Mouse (Mus musculus): ENCODE data around the gene Stk35. TPM values are rescaled to one million over a fixed set of nuclear protein-coding genes. Genes with fewer than 3 reads are reported as not detected.

Stk35 gene
- polyA plus RNA-seq, 1 experiment, result 35.5 TPM

- H3K9ac ChIP-seq (ENCODE audit: low read depth, poor library complexity, severe bottlenecking), result no peak overlapping the region
- H3K27ac ChIP-seq (ENCODE audit: insufficient read depth, low read length), result no peak overlapping the region
- H3K9me3 ChIP-seq (replicated peaks; ENCODE audit: control insufficient read depth, insufficient read depth, low read length, poor library complexity, severe bottlenecking), result no peaks in the 10 kb centered on the region
- H3K4me1 ChIP-seq (ENCODE audit: control insufficient read depth, insufficient read depth, low read length), result no peaks in the 10 kb centered on the region
- TF ChIP-seq EP300 (IDR thresholded peaks at IDR 0.05; ENCODE audit: insufficient read depth, low read depth, low read length) (no peak), CTCF (IDR thresholded peaks at IDR 0.05; ENCODE audit: low read depth, low read length) (no peak)
- H3K27me3 ChIP-seq (ENCODE audit: control insufficient read depth, insufficient read depth, low read length, poor library complexity, severe bottlenecking), result no peaks in the 10 kb centered on the region
- H3K4me3 ChIP-seq (ENCODE audit: low read depth, low read length), result no peak overlapping the region
- no peaks in the 10 kb centered on the region for H3K36me3 ChIP-seq (ENCODE audit: control insufficient read depth, insufficient read depth, low read length, poor library complexity, severe bottlenecking)
Observed at GRCm38 (mm10) chr2:129874084-129874483, 73.8 kb downstream of the Stk35 start.

- no peak overlapping the region for H3K4me3 ChIP-seq (ENCODE audit: low read depth, low read length)
- no peaks in the 10 kb centered on the region for H3K4me1 ChIP-seq (ENCODE audit: control insufficient read depth, insufficient read depth, low read length)
- H3K9me3 ChIP-seq (replicated peaks; ENCODE audit: control insufficient read depth, insufficient read depth, low read length, poor library complexity, severe bottlenecking), result no peaks in the 10 kb centered on the region
- TF ChIP-seq POLR2A (IDR thresholded peaks at IDR 0.05; ENCODE audit: insufficient read depth, low read length) (no peak), CTCF (IDR thresholded peaks at IDR 0.05; ENCODE audit: low read depth, low read length) (no peak), EP300 (IDR thresholded peaks at IDR 0.05; ENCODE audit: insufficient read depth, low read depth, low read length) (no peak)
- H3K9ac ChIP-seq (ENCODE audit: low read depth, poor library complexity, severe bottlenecking), result no peak overlapping the region
- no peak overlapping the region for H3K27ac ChIP-seq (ENCODE audit: insufficient read depth, low read length)
- no peaks in the 10 kb centered on the region for H3K27me3 ChIP-seq (ENCODE audit: control insufficient read depth, insufficient read depth, low read length, poor library complexity, severe bottlenecking)
- H3K36me3 ChIP-seq (ENCODE audit: control insufficient read depth, insufficient read depth, low read length, poor library complexity, severe bottlenecking), result no peaks in the 10 kb centered on the region
Observed at GRCm38 (mm10) chr2:129874509-129875095, 74.3 kb downstream of the Stk35 start.

GRCm38 (mm10) chr2:129876935-129877334, 76.6 kb downstream of the Stk35 start:
- Histone ChIP-seq H3K27me3 (ENCODE audit: control insufficient read depth, insufficient read depth, low read length, poor library complexity, severe bottlenecking) (no peaks in the 10 kb centered on the region), H3K9ac (ENCODE audit: low read depth, poor library complexity, severe bottlenecking) (no peak overlapping the region), H3K27ac (ENCODE audit: insufficient read depth, low read length) (no peak overlapping the region), H3K9me3 (replicated peaks; ENCODE audit: control insufficient read depth, insufficient read depth, low read length, poor library complexity, severe bottlenecking) (no peaks in the 10 kb centered on the region), H3K4me3 (ENCODE audit: low read depth, low read length) (no peak overlapping the region), H3K36me3 (ENCODE audit: control insufficient read depth, insufficient read depth, low read length, poor library complexity, severe bottlenecking) (no peaks in the 10 kb centered on the region), H3K4me1 (ENCODE audit: control insufficient read depth, insufficient read depth, low read length) (no peaks in the 10 kb centered on the region)
- TF ChIP-seq POLR2A (IDR thresholded peaks at IDR 0.05; ENCODE audit: insufficient read depth, low read length), result no peak
- TF ChIP-seq EP300 (IDR thresholded peaks at IDR 0.05; ENCODE audit: insufficient read depth, low read depth, low read length), result no peak
- TF ChIP-seq CTCF (IDR thresholded peaks at IDR 0.05; ENCODE audit: low read depth, low read length), result no peak

GRCm38 (mm10) chr2:129879817-129880216, 79.5 kb downstream of the Stk35 start:
- H3K27ac ChIP-seq (ENCODE audit: insufficient read depth, low read length), result no peak overlapping the region
- no peaks in the 10 kb centered on the region for H3K9me3 ChIP-seq (replicated peaks; ENCODE audit: control insufficient read depth, insufficient read depth, low read length, poor library complexity, severe bottlenecking)
- no peak for TF ChIP-seq POLR2A (IDR thresholded peaks at IDR 0.05; ENCODE audit: insufficient read depth, low read length)
- no peak for TF ChIP-seq EP300 (IDR thresholded peaks at IDR 0.05; ENCODE audit: insufficient read depth, low read depth, low read length)
- peak; percentile 55 for TF ChIP-seq CTCF (IDR thresholded peaks at IDR 0.05; ENCODE audit: low read depth, low read length)
- H3K4me1 ChIP-seq (ENCODE audit: control insufficient read depth, insufficient read depth, low read length), result no peaks in the 10 kb centered on the region
- no peak overlapping the region for H3K4me3 ChIP-seq (ENCODE audit: low read depth, low read length)
- H3K27me3 ChIP-seq (ENCODE audit: control insufficient read depth, insufficient read depth, low read length, poor library complexity, severe bottlenecking), result no peaks in the 10 kb centered on the region
- no peak overlapping the region for H3K9ac ChIP-seq (ENCODE audit: low read depth, poor library complexity, severe bottlenecking)
- no peaks in the 10 kb centered on the region for H3K36me3 ChIP-seq (ENCODE audit: control insufficient read depth, insufficient read depth, low read length, poor library complexity, severe bottlenecking)

GRCm38 (mm10) chr2:129880226-129880625, 79.9 kb downstream of the Stk35 start:
- Histone ChIP-seq H3K9me3 (replicated peaks; ENCODE audit: control insufficient read depth, insufficient read depth, low read length, poor library complexity, severe bottlenecking) (no peaks in the 10 kb centered on the region), H3K4me1 (ENCODE audit: control insufficient read depth, insufficient read depth, low read length) (no peaks in the 10 kb centered on the region), H3K27ac (ENCODE audit: insufficient read depth, low read length) (no peak overlapping the region), H3K4me3 (ENCODE audit: low read depth, low read length) (no peak overlapping the region), H3K9ac (ENCODE audit: low read depth, poor library complexity, severe bottlenecking) (no peak overlapping the region), H3K27me3 (ENCODE audit: control insufficient read depth, insufficient read depth, low read length, poor library complexity, severe bottlenecking) (no peaks in the 10 kb centered on the region), H3K36me3 (ENCODE audit: control insufficient read depth, insufficient read depth, low read length, poor library complexity, severe bottlenecking) (no peaks in the 10 kb centered on the region)
- TF ChIP-seq CTCF (IDR thresholded peaks at IDR 0.05; ENCODE audit: low read depth, low read length) (no peak), EP300 (IDR thresholded peaks at IDR 0.05; ENCODE audit: insufficient read depth, low read depth, low read length) (no peak), POLR2A (IDR thresholded peaks at IDR 0.05; ENCODE audit: insufficient read depth, low read length) (no peak)

- H3K36me3 ChIP-seq (ENCODE audit: control insufficient read depth, insufficient read depth, low read length, poor library complexity, severe bottlenecking), result no peaks in the 10 kb centered on the region
- no peak for TF ChIP-seq EP300 (IDR thresholded peaks at IDR 0.05; ENCODE audit: insufficient read depth, low read depth, low read length)
- no peak for TF ChIP-seq POLR2A (IDR thresholded peaks at IDR 0.05; ENCODE audit: insufficient read depth, low read length)
- no peak for TF ChIP-seq CTCF (IDR thresholded peaks at IDR 0.05; ENCODE audit: low read depth, low read length)
- H3K4me1 ChIP-seq (ENCODE audit: control insufficient read depth, insufficient read depth, low read length), result no peaks in the 10 kb centered on the region
- no peak overlapping the region for H3K4me3 ChIP-seq (ENCODE audit: low read depth, low read length)
- H3K27ac ChIP-seq (ENCODE audit: insufficient read depth, low read length), result no peak overlapping the region
- H3K9ac ChIP-seq (ENCODE audit: low read depth, poor library complexity, severe bottlenecking), result no peak overlapping the region
- no peaks in the 10 kb centered on the region for H3K9me3 ChIP-seq (replicated peaks; ENCODE audit: control insufficient read depth, insufficient read depth, low read length, poor library complexity, severe bottlenecking)
- H3K27me3 ChIP-seq (ENCODE audit: control insufficient read depth, insufficient read depth, low read length, poor library complexity, severe bottlenecking), result no peaks in the 10 kb centered on the region
Observed at GRCm38 (mm10) chr2:129881886-129882285, 81.6 kb downstream of the Stk35 start.

Other genes starting within 250 kb of the Stk35 start
- gene Sirpa, start 207.7 kb upstream of the Stk35 start, polyA plus RNA-seq (2011; ENCODE audit: insufficient read depth, insufficient read length, low read depth, missing spikeins), result 7.7 and 8.5 TPM in 2 replicates
- not detected in 2 replicates for gene Pdyn, start 100.7 kb upstream of the Stk35 start, polyA plus RNA-seq (2011; ENCODE audit: insufficient read depth, insufficient read length, low read depth, missing spikeins)
- 0.21 and 0.33 TPM in 2 replicates for gene Tgm3, start 211.8 kb downstream of the Stk35 start, polyA plus RNA-seq (2011; ENCODE audit: insufficient read depth, insufficient read length, low read depth, missing spikeins)

All from ES-Bruce4 (cell line).